Mouse (Mus musculus) lung, postnatal 0 days (tissue): ENCODE measurements around the gene Amt. TPM values are rescaled to one million over a fixed set of nuclear protein-coding genes. Genes with fewer than 3 reads are reported as not detected.

Source experiments
- ATAC-seq: fragments of 200-750 bp; cut with Nextera tagmentation; 2 replicates; pipeline ENCODE4 v1.8.0; 2017; ENCODE audit warnings: moderate library complexity
- DNase-seq: peaks from one replicate; pipeline ENCODE4 v3.0.0-alpha.2; 2016; ENCODE audit warnings: low spot score
- H3K27ac ChIP-seq: fragments of 300-500 bp; sonication (generic); 2 replicates; pipeline ENCODE4 v1.5.1; 2014; ENCODE audit warnings: antibody characterized with exemption, mild to moderate bottlenecking, low read length, mixed read lengths
- H3K27me3 ChIP-seq: fragments of 300-500 bp; sonication (generic); replicated peaks from 2 replicates; pipeline ENCODE4 v1.6.1; 2014; ENCODE audit warnings: low read length, mixed read lengths; ENCODE audit not compliant: insufficient read depth
- H3K36me3 ChIP-seq: fragments of 300-500 bp; sonication (generic); 2 replicates; pipeline ENCODE4 v1.6.1; 2014; ENCODE audit warnings: low read length, mixed read lengths; ENCODE audit not compliant: insufficient read depth
- H3K4me1 ChIP-seq: fragments of 300-500 bp; sonication (generic); 2 replicates; pipeline ENCODE4 v1.6.1; 2014; ENCODE audit warnings: antibody characterized with exemption, low read depth, low read length, mixed read lengths; ENCODE audit not compliant: insufficient read depth
- H3K4me2 ChIP-seq: fragments of 300-500 bp; sonication (generic); replicated peaks from 2 replicates; pipeline ENCODE4 v1.6.1; 2014; ENCODE audit warnings: low read depth, mild to moderate bottlenecking, low read length, moderate library complexity, mixed read lengths
- H3K4me3 ChIP-seq: fragments of 300-500 bp; sonication (generic); 2 replicates; pipeline ENCODE4 v1.5.1; 2014; ENCODE audit warnings: low read depth, low read length
- H3K9ac ChIP-seq: fragments of 300-500 bp; sonication (generic); replicated peaks from 2 replicates; pipeline ENCODE4 v1.6.1; 2014; ENCODE audit warnings: low read depth, mild to moderate bottlenecking
- H3K9me3 ChIP-seq: fragments of 300-500 bp; sonication (generic); 2 replicates; pipeline ENCODE4 v1.6.1; 2016; ENCODE audit warnings: low read length, mixed read lengths
- CTCF ChIP-seq: IDR thresholded peaks from 2 replicates; pipeline ENCODE4 v1.5.1; 2016; ENCODE audit warnings: antibody characterized with exemption, mild to moderate bottlenecking
- EP300 ChIP-seq: IDR thresholded peaks from 2 replicates; pipeline ENCODE4 v1.6.1; 2016; ENCODE audit warnings: antibody characterized with exemption, mild to moderate bottlenecking, control low read depth
- WGBS: fragments of 180-500 bp; shearing (Covaris S2); extraction: QIAGEN DNeasy Blood & Tissue Kit; methylation state at CpG from one replicate; pipeline ENCODE4 v1.1.7; 2014; 5-methylcytosine and 5-hydroxymethylcytosine counted together
- polyA plus RNA-seq: library from polyadenylated mRNA; unstranded; fragments of >200 nt; fragmentation: Nextera tagmentation; extraction: Ambion mirVana; gene quantifications from 2 replicates; pipeline ENCODE4 v1.2.1, GENCODE M21; 2015

The Amt gene
- polyA plus RNA-seq, result 9.2 and 9.8 TPM in 2 replicates

DNA sequence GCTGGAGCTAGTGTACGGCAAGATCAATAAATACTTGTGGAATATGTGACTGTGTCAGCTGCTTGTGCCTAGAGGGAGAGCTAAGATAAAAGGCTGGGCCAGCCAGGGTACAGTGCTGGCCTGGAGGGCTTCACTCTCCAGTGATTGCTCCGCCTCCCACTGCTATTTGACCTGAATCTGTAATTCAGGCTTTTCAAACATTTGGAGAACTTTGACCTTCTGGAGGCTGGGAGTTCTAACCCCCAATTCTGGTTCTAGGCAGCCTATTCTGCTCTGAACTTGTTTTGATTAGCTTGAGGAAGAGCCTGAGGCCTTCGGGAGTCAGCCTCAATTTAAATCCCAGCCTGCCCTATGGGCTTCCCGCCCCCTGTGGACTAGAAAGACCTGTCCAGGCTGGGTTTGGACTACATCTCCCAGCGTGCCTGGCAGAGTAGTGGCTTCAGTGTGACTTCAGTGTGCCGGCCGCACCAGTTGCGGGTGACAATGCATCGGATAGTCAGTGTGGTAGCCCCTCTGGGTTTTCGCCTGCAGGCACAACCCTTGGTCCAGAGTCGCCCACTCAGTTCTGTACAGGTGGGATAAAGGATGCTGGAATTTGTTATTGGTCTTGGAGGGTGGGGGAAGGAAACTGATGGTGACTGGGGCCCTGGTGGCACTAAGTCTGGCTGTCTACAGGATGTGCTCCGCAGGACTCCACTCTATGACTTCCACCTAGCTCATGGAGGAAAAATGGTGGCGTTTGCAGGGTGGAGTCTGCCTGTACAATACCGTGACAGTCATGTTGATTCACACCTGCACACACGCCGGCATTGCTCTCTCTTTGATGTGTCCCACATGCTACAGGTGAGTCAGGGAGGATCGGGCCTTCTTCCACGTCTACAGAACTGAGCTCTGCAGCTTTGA is at the start of gene Amt:
Gene Amt (plus strand): TSS at position 401 of the 903 bp plus-strand sequence.
- H3K9me3 ChIP-seq, result no peaks in the 10 kb centered on the region
- ATAC-seq (peak; percentile 78), DNase-seq (peak; percentile 39)
- H3K27me3 ChIP-seq, result no peaks in the 10 kb centered on the region
- H3K4me3 ChIP-seq, result no peak within 1 kb of the TSS
- TF ChIP-seq CTCF (0 out of 2 replicates have a peak, but pooled peaks have one; percentile 5), EP300 (no peak)
- H3K36me3 ChIP-seq, result no peaks in the 10 kb centered on the region
- no peaks in the 10 kb centered on the region for H3K4me1 ChIP-seq
- H3K4me2 ChIP-seq, result peak within 1 kb of the TSS; percentile 27; the same call in 1 of the 2 replicates
- no peak within 1 kb of the TSS for H3K9ac ChIP-seq
- WGBS, result 25% methylated on average over 18 of the region's 18 CpGs
- 0 out of 2 replicates have a peak within 1 kb of the TSS, but pooled peaks have one; percentile 26 for H3K27ac ChIP-seq

DNA sequence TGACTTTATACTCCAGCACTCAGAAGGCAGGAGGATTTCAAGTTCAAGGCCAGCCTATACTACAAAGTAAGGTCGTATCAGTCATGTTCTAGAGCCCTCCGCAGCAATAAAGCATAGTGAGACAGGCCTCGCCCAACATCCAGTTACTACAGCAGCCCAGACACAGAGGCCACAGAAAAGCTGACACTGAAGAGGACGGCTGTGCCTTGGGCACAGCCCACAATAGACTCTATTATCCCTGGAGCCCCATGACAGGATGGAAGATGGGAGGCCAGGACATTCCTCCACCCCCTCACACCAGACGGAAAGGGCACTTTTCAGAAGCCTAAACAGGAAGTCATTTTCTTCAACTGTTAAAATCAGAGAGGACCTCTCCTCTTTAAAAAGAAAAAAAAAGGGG is 47.7 kb upstream of the Amt start:
- peak; percentile 57 for ATAC-seq
- Histone ChIP-seq H3K9ac (no peak overlapping the region), H3K4me1 (no peaks in the 10 kb centered on the region), H3K27ac (no peak overlapping the region), H3K36me3 (peaks cover 3% of the 10 kb centered on the region; the same call in 1 of the 2 replicates), H3K4me2 (no peak overlapping the region), H3K27me3 (no peaks in the 10 kb centered on the region), H3K9me3 (no peaks in the 10 kb centered on the region), H3K4me3 (no peak overlapping the region)
- 48% methylated on average over 5 of the region's 5 CpGs for WGBS
- no peak for DNase-seq
- no peak for TF ChIP-seq EP300
- TF ChIP-seq CTCF, result no peak

DNA sequence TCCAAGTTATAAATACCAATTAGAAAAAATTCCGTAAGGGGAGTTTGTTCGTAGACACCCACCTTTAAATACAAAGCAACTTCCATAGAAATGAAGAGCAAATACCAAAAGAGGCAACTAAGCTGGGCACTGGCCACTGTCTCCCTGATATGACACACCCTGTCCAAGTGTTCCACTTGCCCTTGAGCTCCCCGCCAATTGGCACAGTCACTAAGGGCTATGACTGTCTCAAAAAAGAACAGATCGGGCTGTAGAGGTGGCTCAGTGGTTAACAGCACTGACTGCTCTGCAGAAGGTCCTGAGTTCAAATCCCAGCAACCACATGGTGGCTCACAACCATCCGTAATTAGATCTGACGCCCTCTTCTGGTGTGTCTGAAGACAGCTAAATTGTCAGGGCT is 44.8 kb upstream of the Amt start:
- TF ChIP-seq CTCF (no peak), EP300 (no peak)
- WGBS, result 81% methylated on average over 6 of the region's 6 CpGs
- Histone ChIP-seq H3K4me1 (no peaks in the 10 kb centered on the region), H3K4me3 (no peak overlapping the region), H3K36me3 (peaks cover 3% of the 10 kb centered on the region; the same call in 1 of the 2 replicates), H3K27me3 (no peaks in the 10 kb centered on the region), H3K9me3 (no peaks in the 10 kb centered on the region), H3K4me2 (no peak overlapping the region), H3K9ac (no peak overlapping the region), H3K27ac (no peak overlapping the region)
- DNase-seq (no peak), ATAC-seq (no peak)

DNA sequence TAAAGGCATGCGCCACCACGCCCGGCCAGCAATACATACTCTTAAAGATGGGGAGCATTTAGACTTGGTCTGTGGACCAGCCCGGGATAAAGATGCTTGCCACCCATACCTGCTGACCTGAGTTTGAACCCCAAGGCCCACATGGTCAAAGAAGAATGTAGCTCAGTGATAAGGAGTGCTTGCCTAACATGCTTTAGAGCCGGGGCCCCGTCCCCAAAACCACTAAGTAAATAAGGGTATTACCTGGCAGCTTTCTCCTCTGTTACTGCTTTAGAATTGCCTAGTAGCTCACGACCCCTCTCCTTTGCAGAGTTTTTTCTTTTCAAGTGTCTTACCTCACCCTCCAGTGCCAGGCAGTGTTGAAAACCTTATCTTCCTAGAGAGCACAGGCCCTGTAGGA is 43.9 kb upstream of the Amt start:
- TF ChIP-seq EP300, result no peak
- TF ChIP-seq CTCF, result no peak
- 68% methylated on average over 7 of the region's 7 CpGs for WGBS
- no peak overlapping the region for H3K27ac ChIP-seq
- H3K27me3 ChIP-seq, result no peaks in the 10 kb centered on the region
- H3K9me3 ChIP-seq, result no peaks in the 10 kb centered on the region
- peaks cover 3% of the 10 kb centered on the region; the same call in 1 of the 2 replicates for H3K36me3 ChIP-seq
- ATAC-seq (peak; percentile 23; the same call in 1 of the 2 replicates), DNase-seq (no peak)
- no peak overlapping the region for H3K4me3 ChIP-seq
- H3K4me1 ChIP-seq, result no peaks in the 10 kb centered on the region
- no peak overlapping the region for H3K9ac ChIP-seq
- no peak overlapping the region for H3K4me2 ChIP-seq

DNA sequence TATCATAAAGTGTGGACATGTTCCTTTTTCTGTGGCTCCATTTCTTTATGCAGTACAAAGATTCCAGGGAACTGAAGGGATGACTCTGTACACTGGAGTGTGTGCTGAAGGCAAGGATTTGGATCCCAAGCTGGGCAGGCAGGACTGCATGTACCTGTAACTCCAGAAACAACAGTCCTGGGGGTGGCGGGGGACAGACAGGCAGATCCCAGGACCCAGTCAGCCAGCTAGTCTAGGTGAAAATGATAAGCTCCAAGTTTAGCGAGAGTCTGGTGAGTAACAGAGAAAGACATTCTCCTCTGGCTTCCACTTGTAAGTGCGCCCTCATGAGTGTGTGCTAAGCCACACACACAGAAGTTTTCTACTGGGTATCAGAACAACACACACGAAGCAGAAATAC is 36.1 kb upstream of the Amt start:
- Histone ChIP-seq H3K27me3 (no peaks in the 10 kb centered on the region), H3K4me3 (no peak overlapping the region), H3K36me3 (no peaks in the 10 kb centered on the region), H3K4me2 (peak overlapping the region; percentile 14; the same call in 1 of the 2 replicates), H3K27ac (peak overlapping the region; percentile 20; the same call in 1 of the 2 replicates), H3K4me1 (peaks cover 7% of the 10 kb centered on the region; the same call in 1 of the 2 replicates), H3K9me3 (no peaks in the 10 kb centered on the region), H3K9ac (no peak overlapping the region)
- no peak for TF ChIP-seq EP300
- no peak for TF ChIP-seq CTCF
- WGBS, result 54% methylated on average over 4 of the region's 4 CpGs
- DNase-seq (no peak), ATAC-seq (no peak)

DNA sequence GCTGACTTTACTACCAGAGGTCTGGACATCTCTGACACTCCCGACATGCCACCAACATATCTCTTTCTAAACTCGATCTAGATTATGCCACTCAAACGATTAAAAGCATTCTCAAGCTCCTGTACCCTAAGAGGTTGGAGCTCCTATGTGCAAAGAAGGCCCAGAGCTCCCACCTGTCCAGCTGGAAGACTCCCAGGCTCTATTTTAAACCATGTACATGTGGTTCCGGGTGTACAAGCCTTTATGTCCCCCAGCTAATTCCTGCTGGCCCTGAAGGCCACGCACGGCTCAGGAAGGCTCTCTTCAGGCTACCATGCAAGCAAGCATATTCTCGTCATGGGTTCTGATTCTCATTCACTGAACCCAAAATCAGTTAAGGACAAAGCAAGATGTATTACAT is 34.8 kb upstream of the Amt start:
- Histone ChIP-seq H3K4me3 (peak overlapping the region; percentile 94), H3K4me1 (peaks cover 10% of the 10 kb centered on the region; the same call in 1 of the 2 replicates), H3K4me2 (peak overlapping the region; percentile 64), H3K9ac (0 out of 2 replicates have a peak overlapping the region, but pooled peaks have one; percentile 83), H3K27me3 (no peaks in the 10 kb centered on the region), H3K27ac (peak overlapping the region; percentile 93; the same call in 1 of the 2 replicates), H3K9me3 (no peaks in the 10 kb centered on the region), H3K36me3 (no peaks in the 10 kb centered on the region)
- no peak for ATAC-seq
- no peak for TF ChIP-seq EP300
- TF ChIP-seq CTCF, result no peak
- WGBS, result 57% methylated on average over 7 of the region's 7 CpGs
- DNase-seq, result no peak
